Mouse (Mus musculus) C2C12 (cell line): ENCODE data around the gene Prcd.

Experiments used
- CEBPB ChIP-seq: IDR thresholded peaks from one replicate; pipeline ENCODE4 v1.6.1; 2011; ENCODE audit warnings: low read depth, mild to moderate bottlenecking, control low read depth, moderate library complexity
- CTCF ChIP-seq: IDR thresholded peaks from one replicate; pipeline ENCODE4 v1.5.1; 2011; ENCODE audit not compliant: control insufficient read depth, insufficient read depth, insufficient read length
- FOSL1 ChIP-seq: IDR thresholded peaks from one replicate; pipeline ENCODE4 v1.8.0; 2011; ENCODE audit warnings: mild to moderate bottlenecking, low read length; ENCODE audit not compliant: poor library complexity, insufficient read depth, severe bottlenecking
- MAX ChIP-seq: IDR thresholded peaks from one replicate; pipeline ENCODE4 v1.6.1; 2011; ENCODE audit warnings: mild to moderate bottlenecking, control low read depth
- MYOD1 ChIP-seq: IDR thresholded peaks from one replicate; pipeline ENCODE4 v1.6.1; 2011; ENCODE audit warnings: low read depth; ENCODE audit not compliant: control insufficient read depth, insufficient read length
- MYOG ChIP-seq: IDR thresholded peaks from one replicate; pipeline ENCODE4 v1.6.1; 2011; ENCODE audit not compliant: control insufficient read depth, insufficient read length; ENCODE audit errors: extremely low read depth
- USF1 ChIP-seq: IDR thresholded peaks from one replicate; pipeline ENCODE4 v1.6.1; 2011; ENCODE audit warnings: low read depth, mild to moderate bottlenecking, control low read depth, moderate library complexity

- no peak for TF ChIP-seq CTCF
- TF ChIP-seq MAX: no peak
- TF ChIP-seq MYOD1: no peak
- no peak for TF ChIP-seq USF1
- no peak for TF ChIP-seq CEBPB
- no peak for TF ChIP-seq FOSL1
- TF ChIP-seq MYOG: no peak
These were observed 7.8 kb upstream of the Prcd start for GRCm38 (mm10) chr11:116645446-116646110.
